Mouse (Mus musculus): ENCODE data around the gene Gm20765. TPM values are rescaled to one million over a fixed set of nuclear protein-coding genes. Genes with fewer than 3 reads are reported as not detected.
"Not testable (repeated sequence)": the region's sequence is repeated elsewhere in the genome, so short reads cannot be mapped to it uniquely, and the experiment has no call there.

Gm20765 gene
- polyA plus RNA-seq (2012; ENCODE audit: insufficient read depth, insufficient read length, missing spikeins) = not detected in 2 replicates

- H3K4me3 ChIP-seq (ENCODE audit: insufficient read depth, low read depth, low read length); H3K4me1 ChIP-seq (ENCODE audit: control insufficient read depth, insufficient read depth, insufficient read length, low read length); H3K27ac ChIP-seq (replicated peaks; ENCODE audit: low read depth, low read length): not testable (repeated sequence)
Observed at GRCm38 (mm10) chr10:104185233-104185632, at the start of gene Gm20765. Gene Gm20765, plus strand, starts transcription at chr10:104185533.

DNA sequence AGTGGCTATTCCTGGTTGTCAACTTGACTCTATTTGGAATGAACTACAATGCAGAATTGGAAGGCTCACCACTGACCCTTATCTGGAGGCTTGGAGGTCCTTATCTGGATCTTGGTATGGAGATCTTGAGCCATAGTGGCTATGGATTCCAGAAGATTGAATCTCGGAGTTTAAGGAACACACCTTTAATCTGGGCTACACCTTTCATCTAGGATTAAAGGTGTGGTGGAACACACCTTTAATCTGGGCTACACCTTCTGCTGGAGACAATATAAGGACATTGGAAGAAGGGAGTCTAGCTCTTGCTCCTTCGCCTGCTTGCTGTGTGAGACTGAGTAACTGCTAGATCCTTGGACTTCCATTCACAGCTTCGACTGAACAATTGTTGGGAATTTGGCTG is 42.6 kb upstream of the Gm20765 start, which contains the start of gene Gm21293:
TSS of gene Gm21293 (plus strand) at position 301 of the 400 bp plus-strand sequence.
- H3K4me3 ChIP-seq (ENCODE audit: insufficient read depth, low read depth, low read length); H3K27ac ChIP-seq (replicated peaks; ENCODE audit: low read depth, low read length); H3K4me1 ChIP-seq (ENCODE audit: control insufficient read depth, insufficient read depth, insufficient read length, low read length): not testable (repeated sequence)

- H3K4me3 ChIP-seq (ENCODE audit: insufficient read depth, low read depth, low read length); H3K4me1 ChIP-seq (ENCODE audit: control insufficient read depth, insufficient read depth, insufficient read length, low read length); H3K27ac ChIP-seq (replicated peaks; ENCODE audit: low read depth, low read length): not testable (repeated sequence)
Observed at GRCm38 (mm10) chr10:104151197-104151596, 34.1 kb upstream of the Gm20765 start, which contains the start of gene Gm6763. Gene Gm6763, plus strand, starts transcription at chr10:104151497.

GRCm38 (mm10) chr10:104159706-104160105 is 25.6 kb upstream of the Gm20765 start, which contains the start of gene Gm8764:
Gene Gm8764, plus strand, starts transcription at chr10:104160006.
- H3K27ac ChIP-seq (replicated peaks; ENCODE audit: low read depth, low read length); H3K4me3 ChIP-seq (ENCODE audit: insufficient read depth, low read depth, low read length); H3K4me1 ChIP-seq (ENCODE audit: control insufficient read depth, insufficient read depth, insufficient read length, low read length): not testable (repeated sequence)

- not testable (repeated sequence) for H3K4me3 ChIP-seq (ENCODE audit: insufficient read depth, low read depth, low read length); H3K4me1 ChIP-seq (ENCODE audit: control insufficient read depth, insufficient read depth, insufficient read length, low read length); H3K27ac ChIP-seq (replicated peaks; ENCODE audit: low read depth, low read length)
Observed at GRCm38 (mm10) chr10:104168215-104168614, 17.1 kb upstream of the Gm20765 start, which contains the start of gene Gm21304. Gene Gm21304, plus strand, starts transcription at chr10:104168515.

GRCm38 (mm10) chr10:104176724-104177123 is 8.6 kb upstream of the Gm20765 start, which contains the start of gene Gm21312:
Gene Gm21312, plus strand, starts transcription at chr10:104177024.
- not testable (repeated sequence) for H3K4me3 ChIP-seq (ENCODE audit: insufficient read depth, low read depth, low read length); H3K4me1 ChIP-seq (ENCODE audit: control insufficient read depth, insufficient read depth, insufficient read length, low read length); H3K27ac ChIP-seq (replicated peaks; ENCODE audit: low read depth, low read length)

DNA sequence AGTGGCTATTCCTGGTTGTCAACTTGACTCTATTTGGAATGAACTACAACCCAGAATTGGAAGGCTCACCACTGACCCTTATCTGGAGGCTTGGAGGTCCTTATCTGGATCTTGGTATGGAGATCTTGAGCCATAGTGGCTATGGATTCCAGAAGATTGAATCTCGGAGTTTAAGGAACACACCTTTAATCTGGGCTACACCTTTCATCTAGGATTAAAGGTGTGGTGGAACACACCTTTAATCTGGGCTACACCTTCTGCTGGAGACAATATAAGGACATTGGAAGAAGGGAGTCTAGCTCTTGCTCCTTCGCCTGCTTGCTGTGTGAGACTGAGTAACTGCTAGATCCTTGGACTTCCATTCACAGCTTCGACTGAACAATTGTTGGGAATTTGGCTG is 8.4 kb downstream of the Gm20765 start, which contains the start of gene Gm4340:
TSS of gene Gm4340 (plus strand) at position 301 of the 400 bp plus-strand sequence.
- not testable (repeated sequence) for H3K4me1 ChIP-seq (ENCODE audit: control insufficient read depth, insufficient read depth, insufficient read length, low read length); H3K4me3 ChIP-seq (ENCODE audit: insufficient read depth, low read depth, low read length); H3K27ac ChIP-seq (replicated peaks; ENCODE audit: low read depth, low read length)

DNA sequence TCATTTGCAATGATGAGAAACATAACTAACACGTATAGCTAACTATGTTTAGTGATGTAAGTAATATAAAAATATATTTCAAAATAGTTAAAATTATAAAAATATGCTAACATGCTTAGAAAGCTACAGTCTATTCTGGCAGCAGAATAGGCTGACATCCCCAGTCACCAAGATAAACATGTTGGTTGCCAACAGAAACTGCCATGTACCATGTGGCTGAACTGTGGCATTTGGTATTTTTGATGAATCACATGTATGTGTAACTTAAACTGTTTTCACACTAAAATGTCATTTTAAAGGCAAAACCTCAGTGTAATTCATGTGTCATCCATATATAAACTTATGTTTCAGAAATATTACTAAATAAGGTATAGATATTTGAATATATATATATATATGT is 24.3 kb downstream of the Gm20765 start:
- Histone ChIP-seq H3K4me3 (ENCODE audit: insufficient read depth, low read depth, low read length) (no peak overlapping the region), H3K4me1 (ENCODE audit: control insufficient read depth, insufficient read depth, insufficient read length, low read length) (no peaks in the 10 kb centered on the region), H3K27ac (replicated peaks; ENCODE audit: low read depth, low read length) (no peak overlapping the region)

GRCm38 (mm10) chr10:104210268-104210990 is 25.1 kb downstream of the Gm20765 start:
- H3K27ac ChIP-seq (replicated peaks; ENCODE audit: low read depth, low read length) = no peak overlapping the region
- no peaks in the 10 kb centered on the region for H3K4me1 ChIP-seq (ENCODE audit: control insufficient read depth, insufficient read depth, insufficient read length, low read length)
- H3K4me3 ChIP-seq (ENCODE audit: insufficient read depth, low read depth, low read length) = no peak overlapping the region

DNA sequence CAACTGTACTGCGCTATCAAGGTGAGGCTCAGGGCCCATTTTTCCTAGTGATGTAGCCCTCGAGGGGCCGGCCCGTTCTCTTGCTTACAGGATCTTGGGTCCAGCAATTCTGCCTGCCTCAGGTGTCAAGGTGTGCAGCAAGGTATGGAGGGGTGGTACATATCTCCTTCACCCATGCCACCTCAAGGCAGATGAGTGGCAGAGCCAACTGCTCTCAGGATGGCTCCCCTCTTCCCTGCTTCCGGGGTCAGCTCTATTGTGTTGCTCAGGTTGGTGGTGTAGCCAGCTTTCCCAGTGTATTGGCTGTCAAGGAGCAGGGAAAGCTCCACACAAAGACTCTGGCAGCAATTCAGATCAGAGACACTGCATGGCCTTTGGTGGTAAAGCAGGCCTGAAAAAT is 29.2 kb downstream of the Gm20765 start:
- H3K4me1 ChIP-seq (ENCODE audit: control insufficient read depth, insufficient read depth, insufficient read length, low read length) = no peaks in the 10 kb centered on the region

GRCm38 (mm10) chr10:104220303-104221021 is 35.1 kb downstream of the Gm20765 start:
- Histone ChIP-seq H3K4me3 (ENCODE audit: insufficient read depth, low read depth, low read length) (no peak overlapping the region), H3K27ac (replicated peaks; ENCODE audit: low read depth, low read length) (no peak overlapping the region), H3K4me1 (ENCODE audit: control insufficient read depth, insufficient read depth, insufficient read length, low read length) (no peaks in the 10 kb centered on the region)

More for the DNA sequence above, 29.2 kb downstream of the Gm20765 start:
- Histone ChIP-seq H3K4me3 (ENCODE audit: insufficient read depth, low read depth, low read length) (no peak overlapping the region), H3K27ac (replicated peaks; ENCODE audit: low read depth, low read length) (no peak overlapping the region)

Other genes starting within 250 kb of the Gm20765 start
- not detected in 2 replicates for gene Gm21293, start 42.5 kb upstream of the Gm20765 start, polyA plus RNA-seq (2012; ENCODE audit: insufficient read depth, insufficient read length, missing spikeins)
- gene Gm6763, start 34.0 kb upstream of the Gm20765 start, polyA plus RNA-seq (2012; ENCODE audit: insufficient read depth, insufficient read length, missing spikeins) = not detected in 2 replicates
- gene Gm8764, start 25.5 kb upstream of the Gm20765 start, polyA plus RNA-seq (2012; ENCODE audit: insufficient read depth, insufficient read length, missing spikeins) = not detected in 2 replicates
- gene Gm21304, start 17.0 kb upstream of the Gm20765 start, polyA plus RNA-seq (2012; ENCODE audit: insufficient read depth, insufficient read length, missing spikeins) = not detected in 2 replicates
- not detected in 2 replicates for gene Gm21312, start 8.5 kb upstream of the Gm20765 start, polyA plus RNA-seq (2012; ENCODE audit: insufficient read depth, insufficient read length, missing spikeins)
- not detected in 2 replicates for gene Gm4340, start 8.5 kb downstream of the Gm20765 start, polyA plus RNA-seq (2012; ENCODE audit: insufficient read depth, insufficient read length, missing spikeins)